Mouse (Mus musculus): ENCODE measurements around the gene Taok3. TPM values are rescaled to one million over a fixed set of nuclear protein-coding genes. Genes with fewer than 3 reads are reported as not detected.
A peak's percentile ranks its signal among the peaks of the same experiment; 100 is the strongest.

Taok3 gene
- total RNA-seq (2021), result 10 to 100 TPM; 66.3 to 68.3 TPM
- long read RNA-seq, transcript Taok3-202 (8 exons, 2,172 nt), result major isoform, 12 of 17 reads
- long read RNA-seq, partial matches to known transcripts, result 3 of 17 reads
- long read RNA-seq, other reads (novel, unspliced or antisense), result 2 of 17 reads

DNA sequence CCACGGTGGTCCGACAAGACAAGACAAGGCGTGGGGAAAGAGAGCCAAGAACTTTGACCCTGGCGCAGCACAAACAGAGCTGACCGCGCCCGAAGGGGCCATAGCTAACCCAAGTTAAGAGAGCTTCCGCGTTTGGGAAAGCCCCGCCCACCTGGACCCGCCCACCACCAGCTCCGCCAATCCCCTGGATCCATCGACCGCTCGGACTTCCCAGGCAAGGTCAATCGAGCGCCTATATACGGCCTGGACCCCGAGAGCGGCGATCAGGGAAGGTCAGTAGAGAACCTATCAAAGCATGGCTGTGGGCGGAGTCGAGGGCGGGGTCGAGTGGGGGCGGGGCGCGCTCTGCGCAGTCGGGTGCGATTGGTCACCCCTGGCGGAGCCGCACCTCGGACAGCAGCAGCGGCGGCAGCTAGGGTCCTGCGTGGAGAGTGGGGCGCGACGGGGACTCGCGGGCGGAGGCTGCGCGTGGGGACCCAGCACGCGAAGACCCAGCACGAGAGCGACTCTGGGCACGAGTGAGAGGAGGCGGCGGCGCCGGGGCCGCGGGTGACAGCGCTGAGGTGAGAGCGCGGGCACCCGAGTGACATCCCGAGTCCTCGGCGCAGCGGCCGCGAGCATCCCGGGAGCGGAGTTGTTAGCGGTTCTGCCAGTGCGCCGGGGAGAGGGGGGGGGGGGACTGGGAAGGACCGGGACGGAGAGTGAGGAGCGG, at the start of gene Taok3:
Gene Taok3 (plus strand): TSS at position 353 of the 712 bp plus-strand sequence.
- peak; percentile 99 for DNase-seq (ENCODE audit: low spot score in 2 of 2)

DNA sequence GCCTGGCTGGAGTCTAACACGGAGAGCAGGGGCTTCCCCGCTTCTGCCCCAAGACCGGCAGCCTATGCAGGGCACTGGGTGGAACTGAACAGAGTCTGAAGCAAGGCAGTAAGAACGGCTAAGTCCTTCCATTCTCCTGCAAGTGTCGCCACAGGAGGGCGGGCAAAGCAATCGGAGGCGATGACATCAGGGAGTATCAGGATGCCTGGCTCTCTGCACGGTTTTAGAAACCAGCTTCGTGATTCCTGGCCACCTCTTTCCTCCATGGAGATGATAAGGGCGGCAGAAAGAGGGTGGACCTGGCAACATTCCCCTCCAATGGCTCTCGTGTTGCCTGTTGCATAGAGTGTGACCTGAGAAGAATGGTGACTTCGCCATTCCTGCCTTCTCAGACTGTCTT, 32.2 kb upstream of the Taok3 start:
- DNase-seq (ENCODE audit: low spot score in 2 of 2), result no peak

DNA sequence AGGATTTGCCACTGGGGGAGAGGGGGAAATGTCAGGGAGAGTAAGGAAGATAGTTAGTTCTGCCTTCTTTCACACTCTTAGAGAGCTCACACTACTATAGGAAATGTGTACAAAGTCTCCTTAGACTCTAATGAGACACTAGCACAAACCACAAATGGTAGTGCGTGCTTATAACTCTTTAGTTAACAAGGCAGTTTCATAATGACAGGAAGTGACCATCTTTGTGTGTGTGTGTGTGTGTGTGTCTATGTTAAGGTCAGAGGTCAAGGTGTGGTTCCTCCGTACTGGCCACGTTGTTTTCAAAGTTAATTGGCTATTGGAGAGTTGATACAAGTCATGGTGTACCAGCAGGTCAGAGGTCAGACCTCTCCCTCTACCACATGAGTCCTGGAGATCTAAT, 30.8 kb upstream of the Taok3 start:
- DNase-seq (ENCODE audit: low spot score in 2 of 2), result no peak

DNA sequence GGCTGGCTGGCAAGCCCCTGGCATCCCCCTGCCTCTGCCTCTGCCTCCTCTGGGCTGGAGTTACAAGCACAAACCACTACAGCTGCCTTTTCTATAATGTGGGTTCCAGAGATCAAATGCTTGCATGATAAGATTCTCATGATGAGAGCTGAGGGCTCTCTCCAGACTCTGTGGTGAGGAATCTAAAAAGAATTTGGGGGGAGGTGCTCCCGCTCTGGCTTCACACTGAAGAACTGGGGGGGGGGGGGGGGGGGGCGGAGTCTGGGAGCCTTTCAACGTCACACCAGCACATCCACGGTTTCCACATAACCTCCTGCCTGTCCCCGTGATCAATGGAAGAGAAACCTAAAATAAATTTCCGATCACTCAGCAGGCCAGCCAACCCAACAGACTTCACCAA, 30.1 kb upstream of the Taok3 start:
- DNase-seq (ENCODE audit: low spot score in 2 of 2), result no peak

DNA sequence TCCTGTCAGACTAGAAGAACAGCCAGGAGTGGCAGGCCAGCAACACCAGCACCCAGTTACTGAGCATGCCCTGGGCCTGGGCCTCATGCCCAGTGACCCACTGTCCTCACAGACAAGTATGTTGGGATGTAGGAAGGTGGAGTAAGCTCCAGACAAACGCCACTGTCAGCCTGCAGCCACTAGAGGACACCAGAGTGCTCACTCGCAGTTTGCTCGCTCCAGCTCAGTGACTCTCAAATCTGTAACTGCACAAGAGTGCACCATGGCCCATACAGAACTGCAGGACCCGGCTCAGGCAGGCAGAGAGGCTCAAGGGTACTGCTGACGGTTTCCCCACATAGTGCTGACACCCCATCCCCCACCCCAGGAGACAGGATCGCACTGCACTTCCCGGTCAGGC, 25.5 kb upstream of the Taok3 start:
- peak; percentile 52 to 66 for DNase-seq (ENCODE audit: low spot score in 2 of 2)

DNA sequence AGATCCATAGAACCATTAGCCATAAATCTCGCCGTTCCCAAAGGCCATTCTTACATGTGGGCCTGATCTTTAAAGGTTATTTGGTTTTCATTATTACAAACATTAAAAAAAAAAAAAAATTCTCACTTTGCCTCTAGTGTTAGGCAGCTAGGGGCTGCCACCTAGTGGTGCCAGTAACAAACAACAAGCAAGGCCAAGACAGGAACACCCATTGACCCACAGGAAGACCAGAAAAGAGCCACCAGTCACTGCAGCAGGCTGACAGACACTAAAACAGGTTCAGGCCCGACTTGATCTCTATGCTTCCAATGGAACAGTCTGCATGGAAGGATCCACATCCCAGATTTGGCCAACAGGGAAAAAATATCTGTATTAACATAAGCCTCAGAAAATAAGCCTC, 23.2 kb upstream of the Taok3 start:
- peak; percentile 58 to 68 for DNase-seq (ENCODE audit: low spot score in 2 of 2)

DNA sequence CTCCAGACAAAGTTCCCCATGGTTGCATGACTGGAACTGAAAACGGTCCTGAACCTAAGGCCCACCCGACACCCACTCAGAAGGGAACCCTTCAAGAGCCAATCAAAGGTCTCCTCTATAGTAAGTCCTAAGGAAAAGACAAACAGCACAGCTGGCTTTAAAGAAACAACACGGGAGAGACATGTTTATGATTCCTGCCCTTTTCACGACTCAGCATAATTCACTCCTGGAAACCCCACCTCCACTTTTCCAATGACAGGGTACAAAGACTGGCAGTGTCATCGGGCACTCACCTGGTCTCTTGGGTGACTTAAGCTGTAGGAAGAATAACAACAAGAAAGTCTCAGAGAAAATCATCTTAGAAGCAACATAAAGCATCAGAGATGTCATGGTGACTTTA, 20.9 kb upstream of the Taok3 start:
- no peak for DNase-seq (ENCODE audit: low spot score in 2 of 2)

DNA sequence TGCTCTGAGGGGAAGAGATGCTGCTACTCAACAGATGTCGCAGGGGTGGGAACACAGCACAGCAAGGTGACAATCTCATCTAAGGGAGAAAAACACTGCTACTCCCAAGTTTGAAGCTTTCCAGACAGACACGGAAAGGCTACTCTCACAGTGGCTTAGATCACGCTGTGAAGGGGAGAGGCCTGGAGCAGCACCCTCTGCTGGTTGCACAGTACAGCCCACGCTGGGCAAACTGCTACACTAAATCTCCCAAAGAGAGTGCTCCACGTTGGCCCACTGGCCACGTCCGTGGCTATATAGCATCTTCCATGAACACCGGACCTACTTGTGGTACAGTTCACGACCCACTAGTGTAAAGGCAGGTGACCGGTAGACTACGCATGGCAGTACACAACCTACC, 20.2 kb upstream of the Taok3 start:
- DNase-seq (ENCODE audit: low spot score in 2 of 2), result no peak

DNA sequence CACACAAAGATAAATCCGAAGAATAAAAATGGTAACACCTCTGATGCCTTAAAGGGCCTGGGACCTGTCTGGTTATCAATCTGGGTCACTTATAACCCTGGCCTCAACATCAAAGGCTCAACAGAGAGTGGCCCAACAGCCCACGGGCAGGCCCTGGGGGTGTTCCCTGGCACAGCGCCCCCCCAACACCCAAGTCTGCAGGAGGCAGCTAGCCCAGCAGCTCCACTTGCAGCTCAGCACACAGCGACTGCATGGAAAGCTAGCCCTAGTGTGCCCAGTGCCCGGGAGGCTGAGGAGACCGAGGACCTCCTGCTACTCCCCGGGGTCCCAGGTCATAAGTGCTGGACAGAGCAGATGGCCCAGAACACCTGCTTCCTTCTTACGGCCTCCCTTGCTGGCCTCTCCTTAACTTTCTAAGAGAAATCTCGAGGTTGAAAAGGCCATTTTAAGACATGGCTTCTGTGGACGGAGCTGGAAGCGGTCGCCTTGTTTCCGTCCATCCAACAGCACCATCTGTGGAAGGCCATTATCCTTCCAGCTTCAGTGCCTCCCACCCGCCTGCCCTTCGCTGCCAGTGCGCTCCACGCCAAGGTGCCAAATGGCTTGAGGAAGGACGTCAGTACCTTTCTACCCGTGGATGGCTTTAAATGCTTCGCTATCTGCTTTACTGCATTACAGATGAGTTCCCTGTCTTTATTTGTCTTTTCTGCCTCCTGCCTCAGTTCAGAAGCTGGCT, 16.6 kb upstream of the Taok3 start:
- no peak for DNase-seq (ENCODE audit: low spot score in 2 of 2)

DNA sequence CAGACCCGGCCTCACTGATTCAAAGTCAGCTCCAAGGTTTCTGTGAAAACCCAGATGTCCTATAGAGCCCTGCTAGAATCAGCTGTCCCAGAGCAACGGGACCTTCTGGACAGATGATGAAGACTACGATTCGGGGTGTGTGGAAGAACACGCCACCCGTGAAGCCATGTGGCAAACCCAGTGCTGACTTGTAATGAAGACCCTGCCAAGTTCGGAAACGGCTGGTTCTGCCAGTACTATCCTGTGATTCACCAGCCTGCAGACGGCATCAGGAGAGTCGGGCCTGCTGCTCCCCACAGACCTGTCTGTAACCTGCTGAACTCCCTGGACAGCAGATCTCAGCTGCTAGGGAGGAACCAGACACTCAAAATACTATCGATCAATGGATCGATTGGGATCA, 15.6 kb upstream of the Taok3 start:
- DNase-seq (ENCODE audit: low spot score in 2 of 2), result no peak

DNA sequence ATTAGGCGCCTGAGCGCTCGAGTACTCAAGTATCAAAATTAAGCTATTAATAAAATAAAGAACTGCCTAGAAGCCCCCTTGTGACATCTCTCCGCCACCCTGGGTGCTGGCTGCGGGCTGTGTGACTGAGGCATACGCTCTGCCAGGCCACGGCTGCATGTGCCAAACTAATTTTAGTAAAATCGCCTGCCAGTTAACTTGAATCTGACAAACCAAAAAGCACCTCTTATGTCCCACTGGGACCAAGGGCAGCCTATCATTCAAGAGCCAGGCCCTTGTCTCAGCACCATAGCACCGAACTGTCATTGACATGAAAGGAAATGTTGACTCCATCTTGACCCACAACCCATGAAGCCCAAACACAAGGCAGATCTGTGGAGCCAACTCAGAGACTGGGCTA, 14.2 kb upstream of the Taok3 start:
- no peak for DNase-seq (ENCODE audit: low spot score in 2 of 2)

DNA sequence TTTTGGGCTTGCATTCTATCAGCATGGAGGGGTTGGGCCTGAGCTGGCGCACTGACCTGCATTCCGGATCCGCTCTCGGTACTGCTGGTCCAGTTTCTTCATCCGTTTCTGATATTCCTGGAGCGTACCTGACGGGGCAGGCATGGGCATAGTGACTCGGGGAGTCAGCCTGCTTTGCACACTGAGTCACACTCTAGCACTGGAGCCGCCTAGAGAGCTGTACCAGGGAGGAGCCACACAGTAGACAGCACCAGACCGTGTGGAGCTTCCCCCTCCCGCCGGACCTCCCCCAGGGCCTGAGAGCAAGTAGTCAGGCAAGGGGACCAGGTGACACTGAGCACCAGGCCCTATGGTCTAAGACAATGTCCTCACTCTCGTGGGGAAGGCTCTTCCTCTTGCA, 11.6 kb upstream of the Taok3 start:
- DNase-seq (ENCODE audit: low spot score in 2 of 2), result no peak

DNA sequence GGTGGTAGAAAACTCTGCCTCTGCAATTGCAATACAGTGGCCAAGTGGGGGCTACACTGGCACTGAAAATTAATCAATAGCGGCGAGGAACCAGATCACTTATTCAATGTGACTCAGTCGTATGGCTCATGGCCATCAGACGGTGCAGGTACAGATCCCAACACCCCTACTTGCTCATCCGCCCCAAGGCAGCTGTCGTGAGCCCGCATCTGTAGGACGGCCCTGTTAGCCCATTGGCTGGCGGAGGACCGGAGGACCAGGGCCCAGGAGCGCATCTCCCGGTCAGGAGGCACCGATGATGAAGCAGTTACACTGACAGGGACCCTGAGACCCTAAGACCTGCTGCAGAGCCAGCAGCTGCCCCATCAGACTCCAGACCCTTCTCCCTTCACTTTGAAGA, 11.2 kb upstream of the Taok3 start:
- no peak for DNase-seq (ENCODE audit: low spot score in 2 of 2)

DNA sequence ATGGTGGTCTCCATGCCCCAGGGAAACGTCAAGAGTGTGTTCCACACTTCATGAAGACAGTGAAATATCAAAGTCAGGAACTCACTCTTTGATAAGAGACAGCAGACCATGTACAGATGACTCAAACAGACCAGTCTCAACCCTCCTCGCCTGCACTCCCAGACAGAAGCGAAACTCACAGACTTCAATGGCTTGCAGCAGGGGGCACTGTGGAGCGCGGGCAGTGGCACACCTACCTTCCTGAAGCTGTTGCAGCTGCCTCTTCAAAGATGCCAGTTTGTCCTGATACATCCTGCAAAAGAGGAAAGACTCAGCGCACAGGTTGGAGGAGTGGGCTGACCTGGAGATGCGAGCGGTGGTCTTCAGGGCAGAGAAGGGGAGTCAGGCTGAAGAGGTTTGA, 10.4 kb upstream of the Taok3 start:
- DNase-seq (ENCODE audit: low spot score in 2 of 2), result no peak

DNA sequence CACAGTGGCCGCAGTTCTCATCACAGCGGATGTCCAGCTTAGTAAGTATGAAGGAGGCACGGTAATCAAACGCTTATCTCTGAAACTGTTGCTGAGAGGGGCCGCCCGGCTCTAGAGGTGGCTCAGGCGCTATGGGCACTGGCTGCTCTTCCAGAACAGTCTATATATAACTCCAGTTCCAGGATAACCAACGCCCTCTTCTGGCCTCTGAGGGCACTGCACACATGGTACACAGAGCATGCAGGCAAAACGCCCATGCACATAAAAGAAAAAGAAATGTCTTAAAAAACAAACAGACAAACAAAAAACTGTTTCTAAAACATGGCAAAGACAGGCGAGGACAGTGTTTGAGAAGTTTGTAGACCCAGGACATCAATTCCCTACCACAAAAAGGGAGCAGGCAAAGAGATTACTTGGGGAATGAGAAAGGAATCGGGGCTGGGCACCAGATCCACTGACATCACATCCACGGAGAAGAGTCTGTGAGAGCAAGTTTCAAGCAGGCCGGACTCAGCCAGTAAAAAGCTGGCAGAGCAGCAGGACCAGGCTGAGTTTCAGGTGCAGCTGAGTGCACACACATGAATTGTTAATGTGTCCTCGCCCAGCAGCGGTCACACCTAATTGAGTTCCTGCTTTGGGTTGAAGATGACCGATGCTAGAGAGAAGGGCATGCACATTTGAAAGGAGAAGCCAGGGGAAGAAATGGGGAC, 8.7 kb upstream of the Taok3 start:
- no peak for DNase-seq (ENCODE audit: low spot score in 2 of 2)

DNA sequence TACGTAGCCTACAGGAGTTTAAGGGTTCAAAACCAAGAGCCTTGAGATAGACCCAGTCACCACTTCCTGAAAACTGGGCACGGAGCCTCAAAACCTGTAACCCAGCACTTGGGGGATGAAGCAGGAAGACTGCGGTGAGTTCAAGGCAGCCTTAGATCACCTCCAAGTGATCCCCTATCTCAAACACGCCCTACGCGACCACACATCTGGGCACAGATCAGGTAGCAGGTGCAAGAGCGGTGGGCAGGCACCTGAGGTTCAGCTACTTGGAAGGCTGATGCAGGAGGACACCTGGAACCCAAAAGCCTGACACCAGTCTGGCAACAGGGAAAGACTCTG, 8.2 kb upstream of the Taok3 start:
- DNase-seq (ENCODE audit: low spot score in 2 of 2), result no peak

DNA sequence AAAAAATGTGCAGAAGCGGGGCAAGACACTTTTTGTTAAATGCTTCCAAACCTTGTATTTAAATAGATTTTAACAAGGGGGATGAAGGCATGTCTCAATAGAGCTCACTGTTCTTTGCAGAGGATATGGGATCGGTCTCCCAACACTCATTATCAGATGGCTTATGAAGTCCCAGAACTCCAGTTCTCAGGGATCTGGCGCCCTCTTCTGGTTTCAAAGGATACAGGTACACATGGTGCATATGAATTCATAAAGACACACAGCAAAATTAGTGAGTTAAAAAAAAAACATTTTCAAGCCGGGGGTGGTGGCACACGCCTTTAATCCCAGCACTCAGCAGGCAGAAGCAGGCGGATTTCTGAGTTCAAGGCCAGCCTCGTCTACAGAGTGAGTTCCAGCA, 6.6 kb upstream of the Taok3 start:
- DNase-seq (ENCODE audit: low spot score in 2 of 2), result no peak

DNA sequence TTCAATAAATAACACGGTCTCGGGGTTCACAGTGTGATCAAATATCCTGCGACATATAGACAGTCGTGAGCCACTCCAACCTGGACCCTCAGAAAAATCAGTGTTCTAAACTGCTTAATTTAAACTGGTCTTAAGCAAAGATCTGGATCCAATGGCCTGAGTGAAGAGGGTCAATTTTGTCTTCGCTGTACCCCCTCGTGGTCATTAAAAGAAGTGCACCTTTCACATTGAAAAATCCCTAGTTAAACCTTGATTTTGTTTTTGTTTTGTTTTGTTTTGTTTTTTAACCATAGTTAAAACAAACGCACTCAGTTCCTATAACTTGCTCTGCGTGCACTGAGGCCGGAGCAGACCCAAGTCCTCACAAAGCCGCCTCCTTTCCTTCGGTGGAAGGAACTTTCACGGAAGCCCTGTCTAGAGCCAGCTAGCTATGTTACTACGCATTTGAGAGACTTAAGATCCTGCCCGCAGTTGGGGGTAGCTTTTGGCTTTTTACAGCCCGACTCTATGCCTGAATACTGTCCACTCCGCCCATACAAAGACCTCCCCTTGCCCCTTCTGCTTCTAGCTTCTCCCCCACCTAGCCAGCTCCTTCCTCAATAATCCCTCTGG, 5.2 kb upstream of the Taok3 start:
- no peak for DNase-seq (ENCODE audit: low spot score in 2 of 2)

DNA sequence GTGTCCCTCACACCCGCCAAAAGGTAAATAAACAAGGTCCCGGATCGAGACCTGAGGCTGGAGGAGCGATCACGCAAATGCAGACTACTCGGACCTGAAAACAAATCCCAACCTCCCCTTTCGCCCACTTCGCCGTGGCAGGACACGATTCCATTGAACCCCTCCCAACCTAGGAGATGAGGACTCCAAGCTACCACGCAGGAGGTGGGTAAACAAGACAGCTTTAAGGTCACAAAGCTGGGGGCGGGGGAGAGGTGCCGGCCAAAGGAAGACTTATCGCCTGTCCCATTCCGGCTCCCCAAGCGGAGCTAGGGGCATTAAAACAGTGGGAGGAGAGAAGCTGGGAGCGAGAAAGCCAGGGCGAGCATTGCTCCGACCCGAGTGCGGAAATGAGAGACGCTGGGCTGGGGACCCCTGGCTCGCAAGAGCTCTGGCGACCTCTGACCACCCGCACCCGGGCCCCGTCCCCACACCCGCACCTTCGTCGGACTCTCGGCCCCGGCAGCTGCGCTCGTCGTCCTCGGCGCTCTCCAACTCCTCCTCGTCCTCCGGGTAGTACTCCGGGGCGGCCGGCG, 4.6 kb upstream of the Taok3 start:
- peak in 1 of 2 experiments; percentile 40 for DNase-seq (ENCODE audit: low spot score in 2 of 2)

DNA sequence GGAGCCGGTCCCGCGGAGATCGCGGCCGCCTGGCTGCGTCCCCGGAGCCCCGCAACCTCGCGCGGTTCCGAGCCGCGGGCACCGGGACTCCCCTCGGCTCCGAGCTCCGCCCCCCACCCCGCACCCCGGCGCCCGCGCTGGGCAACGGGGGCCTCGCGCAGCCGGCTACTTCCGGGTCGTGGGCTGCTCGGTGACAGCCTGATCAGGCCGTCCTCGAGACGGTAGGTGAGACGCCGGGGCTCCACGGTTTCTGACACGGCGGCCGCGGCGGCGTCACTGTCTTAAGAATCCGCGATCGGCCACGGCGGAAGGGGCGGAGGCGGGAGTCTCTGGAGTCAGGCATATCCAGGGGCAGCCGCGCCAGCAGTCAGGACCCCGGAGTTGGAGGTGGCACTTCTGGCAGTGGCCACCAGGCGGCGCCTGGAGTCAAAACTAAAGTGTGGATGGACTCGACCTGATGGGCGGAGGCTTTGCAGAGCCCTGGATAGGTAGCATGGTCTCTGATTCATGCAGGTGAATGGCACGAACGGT, 4.0 kb upstream of the Taok3 start, which contains the start of gene Suds3:
Gene Suds3 (minus strand): TSS at position 278 of the 531 bp plus-strand sequence.
- DNase-seq (ENCODE audit: low spot score in 2 of 2), result peak; percentile 99

DNA sequence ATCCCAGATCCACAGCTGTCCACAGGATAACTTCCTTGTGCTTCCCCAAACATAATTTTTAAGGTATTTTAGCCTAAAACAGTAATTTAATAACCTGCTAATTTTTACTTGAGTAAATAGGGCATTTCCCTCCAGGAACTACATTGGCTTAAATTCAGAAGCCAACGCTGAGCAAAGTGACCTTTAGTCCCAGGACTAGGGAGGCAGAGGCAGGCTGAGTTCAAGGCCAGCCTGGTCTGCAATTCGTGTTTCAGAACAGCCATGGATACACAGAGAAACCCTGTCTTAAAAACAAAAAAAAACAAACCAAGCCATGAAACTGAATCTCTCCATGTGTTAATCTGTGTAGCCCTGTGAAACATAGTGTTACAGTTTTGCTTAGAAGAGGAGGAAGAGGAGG, 3.3 kb upstream of the Taok3 start:
- no peak for DNase-seq (ENCODE audit: low spot score in 2 of 2)

Measured in layer of hippocampus, postnatal 10 days (tissue).